ENCODE assay signal across 13 mouse cellular contexts in the genomic region with DNA sequence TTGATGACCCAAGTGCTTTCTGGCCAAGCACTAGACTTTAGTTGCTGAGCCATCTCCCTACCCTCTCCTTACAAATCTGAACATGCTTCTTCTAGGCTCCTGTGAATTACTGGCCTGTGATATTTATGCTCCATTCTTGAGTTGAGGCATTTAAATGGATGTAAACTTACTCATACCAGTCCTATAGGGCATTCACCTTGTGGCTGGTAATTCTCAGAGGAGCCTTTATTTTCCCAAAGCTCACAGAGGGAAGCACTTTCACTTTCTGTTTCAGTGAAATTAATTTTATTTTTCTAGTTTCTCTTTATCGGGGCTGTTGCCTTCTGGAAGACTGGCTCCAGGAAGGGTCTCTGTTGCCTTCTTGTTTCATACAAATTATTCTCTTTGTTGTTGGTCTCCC.
DNase-seq lines count a peak whose midpoint lies in the region; ATAC-seq and TF ChIP-seq lines count a peak whose summit lies in the region.
"Had no signal": no experiment of that assay in that cellular context is flagged by ENCODE, and none has a peak within 500 bp of the region (broad histone marks: within the 10 kb centered on the region; RNA-seq: fewer than 3 reads in every experiment).

No protein-coding gene starts in this region.

- no peak for DNase-seq in gastrocnemius, adult 2 months
- no peak for DNase-seq in gastrocnemius, postnatal 36 days
- DNase-seq in kidney, postnatal 0 days (ENCODE audit: low spot score): peak; percentile 23
- no peak for DNase-seq in kidney, postnatal 14 days
- peak; percentile 23 for DNase-seq in CD4-positive, CD25-positive, alpha-beta regulatory T cell, adult 2 months (ENCODE audit: low read depth, low spot score)
- DNase-seq in induced T-regulatory cell, adult 2 months (ENCODE audit: low read depth): peak; percentile 37
- DNase-seq in frontal cortex, postnatal 14 days (ENCODE audit: low spot score in 2 of 2): no peak
- no peak for DNase-seq in layer of hippocampus, adult 9-10 months (ENCODE audit: low spot score)
- DNase-seq: forebrain, postnatal 0 days; thymus, postnatal 25 days had no signal

- H3K9me3 ChIP-seq in kidney, postnatal 0 days (replicated peaks; ENCODE audit: low read length): no peaks in the 10 kb centered on the region
- H3K9me3 ChIP-seq: limb, embryonic 10.5 days; neural tube, embryonic 15.5 days had no signal

- no peak for ATAC-seq in kidney, postnatal 0 days (replicated peaks; ENCODE audit: low FRiP score, low read depth)
- ATAC-seq: forebrain, postnatal 0 days; midbrain, embryonic 16.5 days had no signal

- H3K9ac ChIP-seq in kidney, postnatal 0 days (ENCODE audit: low read depth, low read length): no peak overlapping the region
- H3K9ac ChIP-seq: forebrain, postnatal 0 days; neural tube, embryonic 15.5 days had no signal

- H3K4me2 ChIP-seq in kidney, postnatal 0 days (ENCODE audit: low read length): peak overlapping the region; percentile 16
- H3K4me2 ChIP-seq: neural tube, embryonic 15.5 days had no signal

- peak overlapping the region; percentile 66 for H3K4me3 ChIP-seq in gastrocnemius, adult 2 months
- no peak overlapping the region for H3K4me3 ChIP-seq in kidney, postnatal 0 days (replicated peaks; ENCODE audit: low read depth, low read length)
- H3K4me3 ChIP-seq: limb, embryonic 10.5 days; neural tube, embryonic 15.5 days had no signal

- peak overlapping the region; percentile 68 for H3K27ac ChIP-seq in gastrocnemius, adult 2 months
- H3K27ac ChIP-seq in kidney, postnatal 0 days: no peak overlapping the region
- H3K27ac ChIP-seq: limb, embryonic 10.5 days; neural tube, embryonic 15.5 days had no signal

- no peak for TF ChIP-seq CTCF in gastrocnemius, adult 2 months (IDR thresholded peaks at IDR 0.05)
- no peak for TF ChIP-seq CTCF in kidney, postnatal 0 days (IDR thresholded peaks at IDR 0.05; ENCODE audit: low read depth)

- intact Hi-C loops in gastrocnemius, adult 2 months (cut with DNase I): no loop called here
- intact Hi-C loops in gastrocnemius, postnatal 36 days (cut with DNase I): no loop called here

- H3K27me3 ChIP-seq in kidney, postnatal 0 days (ENCODE audit: insufficient read depth, low read length): no peaks in the 10 kb centered on the region
- H3K27me3 ChIP-seq: neural tube, embryonic 15.5 days had no signal

- WGBS in kidney, postnatal 0 days: 66% methylated on average over 1 of the region's 1 CpGs

- no peaks in the 10 kb centered on the region for H3K4me1 ChIP-seq in kidney, postnatal 0 days (replicated peaks; ENCODE audit: insufficient read depth, low read length)
- H3K4me1 ChIP-seq: limb, embryonic 10.5 days; neural tube, embryonic 15.5 days had no signal

- no peaks in the 10 kb centered on the region for H3K36me3 ChIP-seq in kidney, postnatal 0 days (ENCODE audit: insufficient read depth, low read length)
- H3K36me3 ChIP-seq: limb, embryonic 10.5 days; neural tube, embryonic 15.5 days had no signal

Comparison
In these comparisons a context has a peak if more than half of its experiments do, and no peak if none do; other contexts are left out.
1. DNase-seq: peak in kidney, postnatal 0 days (single experiment), CD4-positive, CD25-positive, alpha-beta regulatory T cell, adult 2 months (single experiment) and induced T-regulatory cell, adult 2 months (single experiment); none in gastrocnemius, adult 2 months (single experiment), gastrocnemius, postnatal 36 days (0 of 2), kidney, postnatal 14 days (single experiment), frontal cortex, postnatal 14 days (0 of 2) and layer of hippocampus, adult 9-10 months (single experiment).